Mouse (Mus musculus) liver, postnatal 0 days (tissue): ENCODE data around the gene Crybg2.

Experiments
- CTCF ChIP-seq: sonication (generic); IDR thresholded peaks from 2 replicates; pipeline ENCODE4 v1.5.1; 2016; ENCODE audit warnings: antibody characterized with exemption, low read depth
- EP300 ChIP-seq: IDR thresholded peaks from 2 replicates; pipeline ENCODE4 v1.6.1; 2016; ENCODE audit warnings: antibody characterized with exemption, low read depth, mild to moderate bottlenecking

DNA sequence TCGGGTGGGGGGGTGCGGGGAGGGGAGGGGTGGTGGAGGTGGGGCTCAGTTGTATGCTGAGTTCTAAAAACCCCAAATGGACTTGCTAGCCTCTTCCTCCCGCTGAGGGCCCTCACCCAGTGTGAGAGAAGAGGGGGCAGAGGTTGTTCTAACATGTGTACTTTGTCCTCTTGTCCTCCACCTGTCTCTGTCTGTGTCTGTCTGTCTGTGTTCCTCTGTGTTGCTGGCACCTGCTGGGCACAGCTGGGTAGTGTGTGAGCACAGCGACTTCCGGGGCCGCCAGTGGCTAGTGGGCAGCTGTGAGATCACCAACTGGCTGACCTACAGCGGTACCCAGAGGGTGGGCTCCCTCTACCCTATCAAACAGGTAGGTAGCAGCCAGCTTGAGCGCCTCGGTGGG, 28.4 kb downstream of the Crybg2 start:
- TF ChIP-seq CTCF (no peak), EP300 (no peak)
